Mouse (Mus musculus): Measurements from ENCODE around the gene Rasl12.

GRCm38 (mm10) chr9:65428003-65428402 is 29.7 kb downstream of the Rasl12 start:
- TF ChIP-seq POLR2A (IDR thresholded peaks at IDR 0.05; ENCODE audit: borderline replicate concordance, extremely low read depth, low read depth, low read length) = no peak
- TF ChIP-seq CTCF (IDR thresholded peaks at IDR 0.05; ENCODE audit: insufficient read depth, low read length) = no peak

Measured in lung, adult 2 months (tissue).